Mouse (Mus musculus) embryonic fibroblast, embryonic 13.5 days (primary cell): ENCODE data around the gene Hao1.

Source experiments
- CTCF ChIP-seq: IDR thresholded peaks from 2 replicates; pipeline ENCODE4 v1.5.1; 2011; ENCODE audit warnings: mild to moderate bottlenecking, control low read depth, low read length, moderate library complexity, borderline replicate concordance; ENCODE audit not compliant: insufficient read depth
- POLR2A ChIP-seq: IDR thresholded peaks from 2 replicates; pipeline ENCODE4 v1.6.1; 2011; ENCODE audit warnings: low read depth, mild to moderate bottlenecking, control low read depth, low read length, moderate library complexity

- no peak for TF ChIP-seq CTCF
- no peak for TF ChIP-seq POLR2A
These were observed 25.9 kb downstream of the Hao1 start for GRCm38 (mm10) chr2:134528122-134528810.
